Mouse (Mus musculus): Measurements from ENCODE around the gene Ldb1.

- TF ChIP-seq USF1 (IDR thresholded peaks at IDR 0.05; ENCODE audit: low read depth, low read length) (no peak), POLR2A (IDR thresholded peaks at IDR 0.05; ENCODE audit: low read depth, low read length) (no peak), CTCF (conservative IDR thresholded peaks at IDR 0.05 in 1 of 2, IDR thresholded peaks at IDR 0.05 in 1 of 2; ENCODE audit: low read depth in 2 of 2, low read length in 2 of 2) (no peak), E2F4 (IDR thresholded peaks at IDR 0.05; ENCODE audit: insufficient replicate concordance, low read depth, low read length) (no peak), RCOR1 (conservative IDR thresholded peaks at IDR 0.05; ENCODE audit: low read depth, low read length) (no peak), ZNF384 (IDR thresholded peaks at IDR 0.05; ENCODE audit: low read depth, low read length) (no peak), MXI1 (IDR thresholded peaks at IDR 0.05; ENCODE audit: low read depth, low read length) (no peak)
Observed at GRCm38 (mm10) chr19:46058466-46058865, 13.5 kb upstream of the Ldb1 start.
